Mouse (Mus musculus) forebrain, embryonic 13.5 days (tissue): ENCODE measurements around the gene Ccdc88a. TPM values are rescaled to one million over a fixed set of nuclear protein-coding genes. Genes with fewer than 3 reads are reported as not detected.

Experiments used
- ATAC-seq: fragments of 200-750 bp; cut with Nextera tagmentation; 2 replicates; pipeline ENCODE4 v1.8.0; 2017
- H3K27ac ChIP-seq: fragments of 300-500 bp; sonication (generic); 2 replicates; pipeline ENCODE4 v1.5.1; 2015; ENCODE audit warnings: inconsistent platforms, mild to moderate bottlenecking, moderate library complexity
- H3K27me3 ChIP-seq: fragments of 300-500 bp; sonication (generic); 2 replicates; pipeline ENCODE4 v1.6.1; 2015; ENCODE audit warnings: mild to moderate bottlenecking, inconsistent platforms
- H3K36me3 ChIP-seq: fragments of 300-500 bp; sonication (generic); 2 replicates; pipeline ENCODE4 v1.6.1; 2015; ENCODE audit warnings: mild to moderate bottlenecking, inconsistent platforms; ENCODE audit not compliant: poor library complexity, severe bottlenecking
- H3K4me1 ChIP-seq: fragments of 300-500 bp; sonication (generic); 2 replicates; pipeline ENCODE4 v1.6.1; 2015; ENCODE audit warnings: inconsistent platforms
- H3K4me2 ChIP-seq: fragments of 300-500 bp; sonication (generic); 2 replicates; pipeline ENCODE4 v1.6.1; 2015; ENCODE audit warnings: inconsistent platforms, mild to moderate bottlenecking, moderate library complexity
- H3K4me3 ChIP-seq: fragments of 300-500 bp; sonication (generic); 2 replicates; pipeline ENCODE4 v1.5.1; 2015; ENCODE audit warnings: mild to moderate bottlenecking, inconsistent platforms
- H3K9ac ChIP-seq: fragments of 300-500 bp; sonication (generic); 2 replicates; pipeline ENCODE4 v1.6.1; 2015; ENCODE audit warnings: mild to moderate bottlenecking, inconsistent platforms
- H3K9me3 ChIP-seq: fragments of 300-500 bp; sonication (generic); replicated peaks from 2 replicates; pipeline ENCODE4 v1.6.1; 2016; ENCODE audit warnings: inconsistent platforms
- WGBS: fragments of 180-500 bp; shearing (Covaris S2); methylation state at CpG from one replicate; pipeline ENCODE4 v1.1.7; 2015; 5-methylcytosine and 5-hydroxymethylcytosine counted together
- polyA plus RNA-seq: library from polyadenylated mRNA; unstranded; fragments of >200 nt; fragmentation: Nextera tagmentation; extraction: Ambion mirVana; gene quantifications from 2 replicates; pipeline ENCODE4 v1.2.1, GENCODE M21; 2015

The Ccdc88a gene
- polyA plus RNA-seq = 75.2 and 80.6 TPM in 2 replicates

- peaks cover 10% of the 10 kb centered on the region for H3K36me3 ChIP-seq
- H3K27ac ChIP-seq = peak within 1 kb of the TSS; percentile 99
- WGBS = under 1% methylated on average over 98 of the region's 107 CpGs
- peak; percentile 96 for ATAC-seq
- peak within 1 kb of the TSS; percentile 97 for H3K4me3 ChIP-seq
- no peaks in the 10 kb centered on the region for H3K9me3 ChIP-seq
- no peaks in the 10 kb centered on the region for H3K27me3 ChIP-seq
- peak within 1 kb of the TSS; percentile 62 for H3K4me2 ChIP-seq
- peaks cover 16% of the 10 kb centered on the region for H3K4me1 ChIP-seq
- peak within 1 kb of the TSS; percentile 96 for H3K9ac ChIP-seq
Observed at GRCm38 (mm10) chr11:29373396-29374273, at the start of gene Ccdc88a. Ccdc88a (plus strand) TSS chr11:29373658.

- no peak overlapping the region for H3K4me3 ChIP-seq
- no peaks in the 10 kb centered on the region for H3K4me1 ChIP-seq
- no peaks in the 10 kb centered on the region for H3K36me3 ChIP-seq
- no peak overlapping the region for H3K27ac ChIP-seq
- no peak overlapping the region for H3K4me2 ChIP-seq
- ATAC-seq = no peak
- no peak overlapping the region for H3K9ac ChIP-seq
- WGBS = 89% methylated on average over 2 of the region's 2 CpGs
- H3K27me3 ChIP-seq = no peaks in the 10 kb centered on the region
- no peaks in the 10 kb centered on the region for H3K9me3 ChIP-seq
Observed at GRCm38 (mm10) chr11:29335505-29335904, 38.0 kb upstream of the Ccdc88a start.

- H3K27me3 ChIP-seq = no peaks in the 10 kb centered on the region
- no peak for ATAC-seq
- H3K4me2 ChIP-seq = no peak overlapping the region
- no peaks in the 10 kb centered on the region for H3K4me1 ChIP-seq
- H3K9me3 ChIP-seq = no peaks in the 10 kb centered on the region
- H3K4me3 ChIP-seq = no peak overlapping the region
- H3K27ac ChIP-seq = no peak overlapping the region
- no peaks in the 10 kb centered on the region for H3K36me3 ChIP-seq
- 84% methylated on average over 2 of the region's 2 CpGs for WGBS
- H3K9ac ChIP-seq = no peak overlapping the region
Observed at GRCm38 (mm10) chr11:29341259-29341658, 32.2 kb upstream of the Ccdc88a start.

GRCm38 (mm10) chr11:29344891-29345657, 28.4 kb upstream of the Ccdc88a start:
- WGBS = 83% methylated on average over 4 of the region's 4 CpGs
- no peak overlapping the region for H3K9ac ChIP-seq
- no peaks in the 10 kb centered on the region for H3K36me3 ChIP-seq
- no peak overlapping the region for H3K4me3 ChIP-seq
- no peak overlapping the region for H3K27ac ChIP-seq
- no peak overlapping the region for H3K4me2 ChIP-seq
- no peaks in the 10 kb centered on the region for H3K4me1 ChIP-seq
- no peaks in the 10 kb centered on the region for H3K9me3 ChIP-seq
- ATAC-seq = no peak
- no peaks in the 10 kb centered on the region for H3K27me3 ChIP-seq

- no peaks in the 10 kb centered on the region for H3K27me3 ChIP-seq
- 84% methylated on average over 4 of the region's 4 CpGs for WGBS
- no peak for ATAC-seq
- no peaks in the 10 kb centered on the region for H3K36me3 ChIP-seq
- H3K4me2 ChIP-seq = no peak overlapping the region
- H3K4me1 ChIP-seq = no peaks in the 10 kb centered on the region
- H3K4me3 ChIP-seq = no peak overlapping the region
- H3K9me3 ChIP-seq = no peaks in the 10 kb centered on the region
- H3K27ac ChIP-seq = no peak overlapping the region
- no peak overlapping the region for H3K9ac ChIP-seq
Observed at GRCm38 (mm10) chr11:29345673-29346286, 27.7 kb upstream of the Ccdc88a start.

GRCm38 (mm10) chr11:29350891-29351290, 22.6 kb upstream of the Ccdc88a start:
- Histone ChIP-seq H3K4me3 (no peak overlapping the region), H3K36me3 (no peaks in the 10 kb centered on the region), H3K4me1 (no peaks in the 10 kb centered on the region), H3K4me2 (no peak overlapping the region), H3K9ac (no peak overlapping the region), H3K9me3 (no peaks in the 10 kb centered on the region), H3K27me3 (no peaks in the 10 kb centered on the region), H3K27ac (no peak overlapping the region)
- ATAC-seq = no peak
- WGBS = 95% methylated on average over 2 of the region's 2 CpGs

- H3K9ac ChIP-seq = no peak overlapping the region
- H3K4me2 ChIP-seq = no peak overlapping the region
- H3K27me3 ChIP-seq = no peaks in the 10 kb centered on the region
- no peaks in the 10 kb centered on the region for H3K4me1 ChIP-seq
- H3K27ac ChIP-seq = no peak overlapping the region
- ATAC-seq = no peak
- no peaks in the 10 kb centered on the region for H3K36me3 ChIP-seq
- H3K9me3 ChIP-seq = no peaks in the 10 kb centered on the region
- 77% methylated on average over 1 of the region's 1 CpGs for WGBS
- H3K4me3 ChIP-seq = no peak overlapping the region
Observed at GRCm38 (mm10) chr11:29352214-29352613, 21.2 kb upstream of the Ccdc88a start.

- Histone ChIP-seq H3K9ac (no peak overlapping the region), H3K27ac (no peak overlapping the region), H3K4me1 (no peaks in the 10 kb centered on the region), H3K27me3 (no peaks in the 10 kb centered on the region), H3K4me2 (no peak overlapping the region), H3K36me3 (no peaks in the 10 kb centered on the region), H3K4me3 (no peak overlapping the region), H3K9me3 (no peaks in the 10 kb centered on the region)
- 86% methylated on average over 1 of the region's 1 CpGs for WGBS
- ATAC-seq = no peak
Observed at GRCm38 (mm10) chr11:29368161-29368560, 5.3 kb upstream of the Ccdc88a start.

- Histone ChIP-seq H3K36me3 (peaks cover 10% of the 10 kb centered on the region), H3K9me3 (no peaks in the 10 kb centered on the region), H3K9ac (peak overlapping the region; percentile 96), H3K27ac (peak overlapping the region; percentile 99; the same call in 1 of the 2 replicates), H3K4me2 (peak overlapping the region; percentile 62), H3K4me1 (peaks cover 16% of the 10 kb centered on the region), H3K27me3 (no peaks in the 10 kb centered on the region), H3K4me3 (peak overlapping the region; percentile 97)
- ATAC-seq = no peak
- WGBS = 3% methylated on average over 11 of the region's 11 CpGs
Observed at GRCm38 (mm10) chr11:29373050-29373395, 435 bp upstream of the Ccdc88a start.

GRCm38 (mm10) chr11:29374274-29374656, 807 bp downstream of the Ccdc88a start:
- Histone ChIP-seq H3K9me3 (no peaks in the 10 kb centered on the region), H3K4me1 (peaks cover 16% of the 10 kb centered on the region), H3K4me2 (peak overlapping the region; percentile 62), H3K4me3 (peak overlapping the region; percentile 97), H3K9ac (peak overlapping the region; percentile 96), H3K27ac (peak overlapping the region; percentile 99), H3K27me3 (no peaks in the 10 kb centered on the region), H3K36me3 (peaks cover 10% of the 10 kb centered on the region)
- ATAC-seq = peak; percentile 11
- under 1% methylated on average over 8 of the region's 8 CpGs for WGBS

GRCm38 (mm10) chr11:29376635-29377034, 3.2 kb downstream of the Ccdc88a start:
- no peaks in the 10 kb centered on the region for H3K27me3 ChIP-seq
- no peak overlapping the region for H3K27ac ChIP-seq
- H3K4me2 ChIP-seq = peak overlapping the region; percentile 46; the same call in 1 of the 2 replicates
- H3K4me3 ChIP-seq = 0 out of 2 replicates have a peak overlapping the region, but pooled peaks have one; percentile 16
- H3K4me1 ChIP-seq = peaks cover 16% of the 10 kb centered on the region
- no peaks in the 10 kb centered on the region for H3K9me3 ChIP-seq
- 79% methylated on average over 2 of the region's 2 CpGs for WGBS
- H3K36me3 ChIP-seq = peaks cover 10% of the 10 kb centered on the region
- ATAC-seq = no peak
- no peak overlapping the region for H3K9ac ChIP-seq

- Histone ChIP-seq H3K4me3 (no peak overlapping the region), H3K27me3 (no peaks in the 10 kb centered on the region), H3K27ac (no peak overlapping the region), H3K9ac (no peak overlapping the region), H3K4me2 (no peak overlapping the region), H3K4me1 (peaks cover 16% of the 10 kb centered on the region), H3K36me3 (peaks cover 15% of the 10 kb centered on the region), H3K9me3 (no peaks in the 10 kb centered on the region)
- WGBS = 94% methylated on average over 1 of the region's 1 CpGs
- no peak for ATAC-seq
Observed at GRCm38 (mm10) chr11:29378751-29379150, 5.3 kb downstream of the Ccdc88a start.
